Mouse (Mus musculus) embryonic facial prominence, embryonic 11.5 days (tissue): ENCODE measurements around the gene Cdh13. TPM values are rescaled to one million over a fixed set of nuclear protein-coding genes. Genes with fewer than 3 reads are reported as not detected.

Source experiments
- ATAC-seq: fragments of 200-750 bp; cut with Nextera tagmentation; replicated peaks from 2 replicates; pipeline ENCODE4 v1.8.0; 2017; ENCODE audit warnings: low read depth; ENCODE audit not compliant: insufficient number of reproducible peaks, low FRiP score, low TSS enrichment
- DNase-seq: peaks from one replicate; pipeline ENCODE4 v3.0.0-alpha.2; 2015; ENCODE audit warnings: low spot score
- H3K27ac ChIP-seq: fragments of 300-500 bp; sonication (generic); replicated peaks from 2 replicates; pipeline ENCODE4 v1.5.1; 2014; ENCODE audit warnings: mild to moderate bottlenecking, low read depth, low read length, control low read depth
- H3K27me3 ChIP-seq: fragments of 300-500 bp; sonication (generic); 2 replicates; pipeline ENCODE4 v1.6.1; 2014; ENCODE audit warnings: mild to moderate bottlenecking, low read length, moderate library complexity, mixed read lengths; ENCODE audit not compliant: control insufficient read depth, insufficient read depth
- H3K36me3 ChIP-seq: fragments of 300-500 bp; sonication (generic); replicated peaks from 2 replicates; pipeline ENCODE4 v1.6.1; 2014; ENCODE audit warnings: low read depth, mild to moderate bottlenecking, low read length, moderate library complexity, mixed read lengths; ENCODE audit not compliant: control insufficient read depth, insufficient read depth
- H3K4me1 ChIP-seq: fragments of 300-500 bp; sonication (generic); 2 replicates; pipeline ENCODE4 v1.6.1; 2014; ENCODE audit warnings: low read length, mixed read lengths; ENCODE audit not compliant: control insufficient read depth, insufficient read depth
- H3K4me2 ChIP-seq: fragments of 300-500 bp; sonication (generic); 2 replicates; pipeline ENCODE4 v1.6.1; 2014; ENCODE audit warnings: low read depth, mild to moderate bottlenecking, control low read depth, low read length, moderate library complexity
- H3K4me3 ChIP-seq: fragments of 300-500 bp; sonication (generic); 2 replicates; pipeline ENCODE4 v1.5.1; 2014; ENCODE audit warnings: low read depth, low read length, control low read depth
- H3K9ac ChIP-seq: fragments of 300-500 bp; sonication (generic); replicated peaks from 2 replicates; pipeline ENCODE4 v1.6.1; 2014; ENCODE audit warnings: mild to moderate bottlenecking, control low read depth, low read length
- H3K9me3 ChIP-seq: fragments of 300-500 bp; sonication (generic); replicated peaks from 2 replicates; pipeline ENCODE4 v1.6.1; 2016; ENCODE audit warnings: mild to moderate bottlenecking, low read length, inconsistent platforms, mixed read lengths; ENCODE audit not compliant: control insufficient read depth
- WGBS: fragments of 180-500 bp; shearing (Covaris S2); extraction: QIAGEN DNeasy Blood & Tissue Kit; methylation state at CpG from one replicate; pipeline ENCODE4 v1.1.7; 2014; 5-methylcytosine and 5-hydroxymethylcytosine counted together
- polyA plus RNA-seq: library from polyadenylated mRNA; unstranded; fragments of >200 nt; fragmentation: Nextera tagmentation; extraction: Ambion mirVana; gene quantifications from 2 replicates; pipeline ENCODE4 v1.2.1, GENCODE M21; 2014

Cdh13 gene
- polyA plus RNA-seq, 1 experiment from 2014 or later: 7.1 TPM

GRCm38 (mm10) chr8:119035126-119035525 is 751.6 kb downstream of the Cdh13 start:
- H3K36me3 ChIP-seq: no peaks in the 10 kb centered on the region
- H3K4me3 ChIP-seq: no peak overlapping the region
- H3K27me3 ChIP-seq: no peaks in the 10 kb centered on the region
- H3K27ac ChIP-seq: no peak overlapping the region
- no peaks in the 10 kb centered on the region for H3K9me3 ChIP-seq
- DNase-seq (no peak), ATAC-seq (no peak)
- no peak overlapping the region for H3K9ac ChIP-seq
- H3K4me1 ChIP-seq: no peaks in the 10 kb centered on the region
- WGBS: 89% methylated on average over 7 of the region's 7 CpGs
- no peak overlapping the region for H3K4me2 ChIP-seq

- no peaks in the 10 kb centered on the region for H3K36me3 ChIP-seq
- H3K27me3 ChIP-seq: no peaks in the 10 kb centered on the region
- H3K4me2 ChIP-seq: no peak overlapping the region
- no peak overlapping the region for H3K9ac ChIP-seq
- H3K27ac ChIP-seq: no peak overlapping the region
- ATAC-seq (no peak), DNase-seq (no peak)
- WGBS: 86% methylated on average over 11 of the region's 11 CpGs
- no peaks in the 10 kb centered on the region for H3K4me1 ChIP-seq
- H3K9me3 ChIP-seq: no peaks in the 10 kb centered on the region
- H3K4me3 ChIP-seq: no peak overlapping the region
These were observed 754.0 kb downstream of the Cdh13 start for GRCm38 (mm10) chr8:119037571-119037970.

- no peak for ATAC-seq
- Histone ChIP-seq H3K4me1 (no peaks in the 10 kb centered on the region), H3K9ac (no peak overlapping the region), H3K4me2 (no peak overlapping the region), H3K4me3 (no peak overlapping the region), H3K9me3 (no peaks in the 10 kb centered on the region), H3K27ac (no peak overlapping the region), H3K36me3 (no peaks in the 10 kb centered on the region), H3K27me3 (no peaks in the 10 kb centered on the region)
- WGBS: 88% methylated on average over 2 of the region's 2 CpGs
- no peak for DNase-seq
These were observed 755.8 kb downstream of the Cdh13 start for GRCm38 (mm10) chr8:119039358-119039757.

- no peak overlapping the region for H3K4me3 ChIP-seq
- ATAC-seq: no peak
- no peak overlapping the region for H3K4me2 ChIP-seq
- H3K9ac ChIP-seq: no peak overlapping the region
- no peaks in the 10 kb centered on the region for H3K27me3 ChIP-seq
- H3K9me3 ChIP-seq: no peaks in the 10 kb centered on the region
- DNase-seq: no peak
- H3K4me1 ChIP-seq: no peaks in the 10 kb centered on the region
- no peaks in the 10 kb centered on the region for H3K36me3 ChIP-seq
- H3K27ac ChIP-seq: no peak overlapping the region
- WGBS: 74% methylated on average over 5 of the region's 5 CpGs
These were observed 774.3 kb downstream of the Cdh13 start for GRCm38 (mm10) chr8:119057876-119058275.

GRCm38 (mm10) chr8:119061671-119062070 is 778.1 kb downstream of the Cdh13 start:
- H3K4me3 ChIP-seq: no peak overlapping the region
- WGBS: 73% methylated on average over 12 of the region's 12 CpGs
- no peaks in the 10 kb centered on the region for H3K9me3 ChIP-seq
- no peaks in the 10 kb centered on the region for H3K4me1 ChIP-seq
- no peaks in the 10 kb centered on the region for H3K36me3 ChIP-seq
- DNase-seq (no peak), ATAC-seq (no peak)
- no peak overlapping the region for H3K9ac ChIP-seq
- no peak overlapping the region for H3K4me2 ChIP-seq
- no peak overlapping the region for H3K27ac ChIP-seq
- H3K27me3 ChIP-seq: no peaks in the 10 kb centered on the region

GRCm38 (mm10) chr8:119064523-119064922 is 781.0 kb downstream of the Cdh13 start:
- H3K4me1 ChIP-seq: no peaks in the 10 kb centered on the region
- no peaks in the 10 kb centered on the region for H3K36me3 ChIP-seq
- no peak overlapping the region for H3K9ac ChIP-seq
- H3K9me3 ChIP-seq: no peaks in the 10 kb centered on the region
- no peak overlapping the region for H3K4me3 ChIP-seq
- 16% methylated on average over 11 of the region's 11 CpGs for WGBS
- H3K4me2 ChIP-seq: no peak overlapping the region
- H3K27me3 ChIP-seq: no peaks in the 10 kb centered on the region
- H3K27ac ChIP-seq: no peak overlapping the region
- peak; percentile 79 for DNase-seq
- no peak for ATAC-seq

GRCm38 (mm10) chr8:119072291-119072690 is 788.8 kb downstream of the Cdh13 start:
- no peak overlapping the region for H3K4me3 ChIP-seq
- WGBS: 66% methylated on average over 6 of the region's 6 CpGs
- no peaks in the 10 kb centered on the region for H3K4me1 ChIP-seq
- H3K4me2 ChIP-seq: no peak overlapping the region
- H3K27me3 ChIP-seq: no peaks in the 10 kb centered on the region
- H3K9ac ChIP-seq: no peak overlapping the region
- H3K36me3 ChIP-seq: no peaks in the 10 kb centered on the region
- DNase-seq (no peak), ATAC-seq (no peak)
- H3K9me3 ChIP-seq: no peaks in the 10 kb centered on the region
- no peak overlapping the region for H3K27ac ChIP-seq

GRCm38 (mm10) chr8:119085022-119085421 is 801.5 kb downstream of the Cdh13 start:
- Histone ChIP-seq H3K4me3 (no peak overlapping the region), H3K9ac (no peak overlapping the region), H3K36me3 (no peaks in the 10 kb centered on the region), H3K4me2 (no peak overlapping the region), H3K9me3 (no peaks in the 10 kb centered on the region), H3K27ac (no peak overlapping the region), H3K4me1 (no peaks in the 10 kb centered on the region), H3K27me3 (no peaks in the 10 kb centered on the region)
- DNase-seq: no peak
- 85% methylated on average over 8 of the region's 8 CpGs for WGBS
- no peak for ATAC-seq
